Mouse (Mus musculus): ENCODE measurements around the gene Actl7a.

The Actl7a gene

DNA sequence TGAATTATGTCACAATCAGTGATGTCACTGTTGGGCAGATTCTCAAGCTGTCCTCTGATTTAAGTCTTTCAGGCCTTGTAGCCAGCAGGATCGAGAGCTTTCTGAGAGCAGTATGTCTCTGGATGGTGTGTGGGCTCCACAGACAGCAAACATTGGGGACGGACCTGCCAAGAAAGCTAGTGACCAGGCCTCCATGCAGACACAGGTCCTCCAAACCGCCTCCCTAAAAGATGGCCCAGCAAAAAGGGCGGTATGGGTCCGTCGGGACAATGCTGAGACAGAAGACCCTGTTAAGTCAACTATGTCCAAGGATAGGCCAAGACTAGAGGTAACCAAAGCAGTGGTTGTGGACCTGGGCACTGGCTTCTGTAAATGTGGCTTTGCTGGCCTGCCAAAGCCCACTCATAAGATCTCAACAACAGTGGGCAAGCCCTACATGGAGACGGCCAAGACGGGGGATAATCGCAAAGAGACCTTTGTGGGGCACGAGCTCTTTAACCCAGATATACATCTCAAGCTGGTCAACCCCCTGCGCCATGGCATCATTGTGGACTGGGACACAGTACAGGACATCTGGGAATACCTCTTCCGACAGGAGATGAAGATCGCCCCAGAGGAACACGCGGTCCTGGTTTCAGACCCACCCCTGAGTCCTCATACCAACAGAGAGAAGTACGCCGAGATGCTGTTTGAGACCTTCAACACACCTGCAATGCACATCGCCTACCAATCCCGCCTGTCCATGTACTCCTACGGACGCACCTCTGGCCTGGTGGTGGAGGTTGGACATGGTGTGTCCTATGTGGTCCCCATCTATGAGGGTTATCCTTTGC, at the start of gene Actl7a:
Actl7a (plus strand) TSS at position 51 of the 833 bp plus-strand sequence.
- DNase-seq (ENCODE audit: low spot score): no peak

DNA sequence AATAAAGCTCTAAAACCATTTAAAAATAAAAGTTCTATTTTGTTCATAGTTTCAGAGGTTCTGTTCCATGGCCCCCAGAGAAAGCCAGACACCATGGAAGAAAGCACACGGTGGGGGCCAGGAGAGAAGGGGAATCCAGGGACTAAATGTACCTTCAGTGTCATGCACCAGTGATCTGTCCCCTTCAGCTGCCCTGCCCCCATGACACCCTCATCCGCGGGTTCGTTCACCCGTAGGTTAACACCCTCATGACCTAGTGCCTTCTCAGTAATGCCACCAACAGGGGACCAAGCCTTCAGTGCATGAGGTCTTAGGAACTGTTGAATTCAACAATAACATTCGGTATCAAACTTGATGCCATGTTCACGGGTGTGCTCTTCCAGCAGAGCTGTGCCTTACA, 46.8 kb upstream of the Actl7a start:
- no peak for DNase-seq (ENCODE audit: low spot score)

- DNase-seq (ENCODE audit: low spot score): no peak
Measured at GRCm38 (mm10) chr4:56698671-56699070, 44.5 kb upstream of the Actl7a start.

GRCm38 (mm10) chr4:56702234-56702633, 41.0 kb upstream of the Actl7a start:
- DNase-seq (ENCODE audit: low spot score): no peak

- no peak for DNase-seq (ENCODE audit: low spot score)
Measured at GRCm38 (mm10) chr4:56713155-56713554, 30.1 kb upstream of the Actl7a start.

- DNase-seq (ENCODE audit: low spot score): no peak
Measured at GRCm38 (mm10) chr4:56716801-56717200, 26.4 kb upstream of the Actl7a start.

DNA sequence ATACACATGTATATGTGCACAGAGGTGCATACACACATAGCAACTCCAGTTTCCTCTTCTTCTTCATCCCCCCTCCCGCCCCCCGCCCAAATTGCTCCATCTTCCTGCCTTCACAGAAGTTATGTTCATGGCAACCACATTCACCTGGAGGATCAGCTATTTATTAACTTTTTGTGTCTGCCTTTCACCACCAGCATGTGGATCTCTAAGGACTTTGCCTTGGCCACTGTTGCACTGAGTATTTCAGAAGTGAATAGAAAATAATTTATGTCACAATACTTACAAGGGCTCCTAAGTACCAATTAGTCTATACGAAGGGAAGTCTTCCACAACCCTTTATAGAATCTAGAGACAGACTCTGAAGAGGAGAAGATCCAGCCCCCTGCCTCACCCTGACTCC, 25.3 kb upstream of the Actl7a start:
- DNase-seq (ENCODE audit: low spot score): no peak

DNA sequence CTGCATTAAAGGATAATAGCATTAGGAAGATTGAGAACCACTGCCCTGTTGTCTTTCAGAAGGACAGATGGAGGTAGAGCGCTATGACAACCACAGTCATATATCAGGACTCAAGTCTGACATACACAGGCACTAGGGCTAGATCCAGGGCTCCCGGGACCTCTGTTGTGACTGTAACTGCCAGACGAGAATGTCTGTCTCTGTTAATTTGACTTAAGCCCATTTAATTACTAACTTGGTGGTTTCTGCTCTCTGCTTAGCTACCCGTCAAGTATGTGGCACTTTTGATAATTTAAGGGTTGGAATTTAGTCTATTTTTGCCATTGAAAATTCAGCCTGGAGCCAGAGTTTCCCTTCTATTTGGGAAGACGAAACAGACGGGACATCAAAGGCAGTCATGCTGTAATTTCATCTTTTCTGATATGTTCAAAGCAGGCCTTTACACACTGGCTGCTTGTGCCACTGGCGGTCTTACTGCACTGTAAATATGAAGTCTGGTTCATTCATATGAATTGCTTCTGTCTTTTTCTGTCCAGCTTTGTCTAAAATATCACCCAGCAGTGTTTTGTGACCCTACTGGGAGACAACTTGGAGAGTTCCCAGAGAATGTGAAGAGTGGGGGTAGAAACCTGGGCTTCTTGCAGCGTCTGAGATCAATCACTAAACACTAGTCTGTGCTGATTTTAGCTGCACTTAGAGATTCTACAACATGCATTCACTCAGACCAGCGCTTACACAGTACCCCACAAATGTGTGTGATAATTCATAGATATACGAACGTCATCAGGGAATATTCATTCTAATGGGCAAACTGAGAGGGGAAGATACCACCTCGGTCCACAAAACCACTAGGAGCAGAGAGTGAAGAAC, 24.4 kb upstream of the Actl7a start:
- no peak for DNase-seq (ENCODE audit: low spot score)

DNA sequence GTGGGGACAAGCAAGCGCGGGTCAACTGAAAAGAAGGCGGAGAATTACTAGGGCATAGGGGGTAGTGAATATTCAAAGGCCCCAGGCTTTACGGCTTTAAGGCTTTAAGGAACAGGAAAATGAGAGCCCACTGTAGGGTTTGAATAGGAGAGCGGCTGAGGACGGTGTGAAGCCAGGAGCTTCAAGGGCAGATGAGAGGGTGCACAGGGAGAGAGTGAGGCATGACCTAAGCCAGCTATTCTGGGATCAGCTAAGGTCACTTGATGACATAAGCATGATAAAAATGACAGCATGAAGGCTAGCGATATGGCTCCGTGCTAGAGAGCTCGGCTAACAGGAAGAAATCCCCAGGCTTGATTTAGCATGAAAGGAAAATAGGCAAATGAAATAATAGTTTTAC, 23.8 kb upstream of the Actl7a start:
- no peak for DNase-seq (ENCODE audit: low spot score)

DNA sequence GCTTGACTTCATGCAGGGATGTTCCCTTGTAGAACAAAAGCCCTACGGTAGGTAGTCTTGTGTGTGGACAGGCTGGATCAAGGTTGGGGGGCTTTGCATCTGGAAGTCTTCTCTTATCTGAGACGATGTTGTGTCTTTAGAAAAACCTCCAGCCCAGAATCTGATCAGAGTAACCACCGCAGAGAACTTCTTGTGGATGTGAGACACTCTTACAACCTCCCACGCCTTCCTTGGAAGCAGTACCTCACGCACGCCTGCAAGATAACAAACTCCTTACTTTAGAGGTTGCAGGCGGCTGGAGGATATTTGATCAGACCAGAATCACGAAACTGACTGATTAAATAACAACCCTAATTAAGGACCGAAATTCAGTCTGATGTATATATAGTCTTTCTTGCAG, 22.8 kb upstream of the Actl7a start:
- DNase-seq (ENCODE audit: low spot score): no peak

GRCm38 (mm10) chr4:56721469-56721868, 21.7 kb upstream of the Actl7a start:
- DNase-seq (ENCODE audit: low spot score): no peak

GRCm38 (mm10) chr4:56722346-56722745, 20.9 kb upstream of the Actl7a start:
- no peak for DNase-seq (ENCODE audit: low spot score)

DNA sequence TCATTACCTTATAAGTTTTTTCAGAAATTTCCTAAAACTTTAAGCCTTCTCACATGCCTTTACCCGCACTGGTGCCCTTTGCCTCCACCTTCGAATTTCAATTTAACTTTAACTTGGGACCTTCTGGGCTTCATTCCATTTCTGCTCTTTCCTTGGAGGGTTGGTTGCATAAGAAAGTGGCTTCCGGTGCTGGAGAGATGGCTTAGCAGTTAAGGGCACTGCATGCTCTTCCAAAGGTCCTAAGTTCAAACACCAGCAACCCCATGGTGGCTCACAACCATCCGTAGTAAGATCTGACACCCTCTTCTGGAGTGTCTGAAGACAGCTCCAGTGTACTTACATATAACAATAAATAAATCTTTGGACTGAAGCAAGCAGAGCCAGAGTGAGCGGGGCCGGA, 20.0 kb upstream of the Actl7a start:
- no peak for DNase-seq (ENCODE audit: low spot score)

DNA sequence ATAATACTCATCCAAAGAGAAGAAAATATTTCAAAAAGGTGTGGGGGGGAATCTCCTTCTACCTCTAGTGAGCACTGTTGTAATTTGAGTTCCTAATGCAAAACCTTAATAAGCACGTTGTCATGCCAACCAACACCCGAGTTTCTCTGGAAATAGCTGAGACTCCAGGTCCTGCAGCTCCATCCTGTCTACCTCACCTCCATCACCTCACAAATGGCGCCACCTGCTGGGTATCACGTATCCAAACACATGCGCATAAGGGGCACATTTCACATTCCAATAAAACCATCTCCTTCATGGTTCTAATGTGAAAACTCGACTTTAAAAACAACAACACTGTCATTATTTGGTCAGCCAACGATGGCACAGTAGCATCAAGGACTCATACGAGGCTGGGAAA, 17.4 kb upstream of the Actl7a start:
- DNase-seq (ENCODE audit: low spot score): no peak

DNA sequence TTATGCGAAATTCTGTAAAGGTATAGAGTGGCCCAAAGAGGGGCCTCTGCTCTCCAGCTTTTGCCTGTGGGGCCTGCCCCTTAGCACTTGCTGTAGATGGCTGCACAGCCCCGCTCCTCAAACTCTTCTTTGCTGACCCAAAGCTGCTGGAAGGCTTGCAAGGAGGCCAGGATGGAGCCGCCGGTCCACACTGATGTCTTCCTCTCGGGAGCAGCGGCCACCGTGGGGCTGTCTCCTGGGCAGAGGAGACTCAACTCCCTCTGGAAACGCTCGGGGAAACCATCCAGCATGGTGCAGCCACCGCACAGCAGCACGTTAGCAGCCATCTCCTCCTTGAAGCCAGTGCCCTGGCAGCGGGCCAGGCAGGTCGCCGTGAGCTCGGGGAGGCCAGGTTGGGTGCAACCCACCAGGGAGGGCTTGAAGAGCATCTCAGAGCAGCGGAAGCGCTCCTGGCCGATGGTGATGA, 3.2 kb upstream of the Actl7a start, which contains the start of gene Gm26657:
Gm26657 (plus strand) TSS at position 51 of the 466 bp plus-strand sequence.
- DNase-seq (ENCODE audit: low spot score): no peak

DNA sequence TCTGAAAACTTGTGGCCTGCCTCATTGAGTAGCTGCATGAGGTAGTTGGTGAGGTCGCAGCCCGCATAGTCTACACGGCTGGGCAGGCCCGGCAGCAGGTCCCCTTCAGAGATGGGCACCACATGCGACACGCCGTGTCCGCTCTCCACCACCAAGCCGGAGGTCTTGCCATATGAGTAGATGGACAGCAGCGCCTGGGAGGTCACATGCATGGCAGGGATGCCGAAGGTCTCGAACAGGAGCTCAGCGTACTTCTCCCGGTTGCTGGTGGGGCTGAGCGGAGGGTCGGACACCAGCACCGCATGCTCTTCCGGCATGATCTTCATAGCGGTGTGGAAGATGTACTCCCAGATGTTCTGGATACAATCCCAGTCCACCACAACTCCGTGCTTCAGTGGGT, 2.6 kb upstream of the Actl7a start:
- no peak for DNase-seq (ENCODE audit: low spot score)

DNA sequence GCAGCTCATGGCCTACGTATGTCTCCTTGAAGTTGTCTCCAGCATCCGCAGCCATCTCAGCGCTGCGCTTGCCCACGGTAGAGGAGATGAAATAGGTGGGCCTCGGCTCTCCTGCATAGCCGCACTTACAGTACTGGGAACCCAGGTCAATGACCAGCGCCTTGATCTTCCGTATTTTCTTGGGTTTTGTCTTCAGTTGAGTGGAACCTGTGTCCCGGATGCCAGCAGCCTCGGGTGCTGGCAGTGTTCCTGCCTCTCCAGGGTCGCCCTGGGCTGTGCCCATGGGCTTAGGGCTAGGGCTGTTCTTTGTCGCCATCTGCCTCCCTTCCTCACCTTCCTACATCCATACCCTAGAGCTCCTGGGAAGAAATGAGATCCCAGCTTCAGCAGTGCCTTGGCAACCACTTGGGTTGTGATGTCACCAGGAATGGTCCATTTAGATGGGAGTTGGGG, 2.1 kb upstream of the Actl7a start, which contains the start of gene Actl7b:
Actl7b (minus strand) TSS at position 403 of the 453 bp plus-strand sequence.
- no peak for DNase-seq (ENCODE audit: low spot score)

- DNase-seq (ENCODE audit: low spot score): no peak
Measured at GRCm38 (mm10) chr4:56742698-56743097, 515 bp upstream of the Actl7a start.

DNA sequence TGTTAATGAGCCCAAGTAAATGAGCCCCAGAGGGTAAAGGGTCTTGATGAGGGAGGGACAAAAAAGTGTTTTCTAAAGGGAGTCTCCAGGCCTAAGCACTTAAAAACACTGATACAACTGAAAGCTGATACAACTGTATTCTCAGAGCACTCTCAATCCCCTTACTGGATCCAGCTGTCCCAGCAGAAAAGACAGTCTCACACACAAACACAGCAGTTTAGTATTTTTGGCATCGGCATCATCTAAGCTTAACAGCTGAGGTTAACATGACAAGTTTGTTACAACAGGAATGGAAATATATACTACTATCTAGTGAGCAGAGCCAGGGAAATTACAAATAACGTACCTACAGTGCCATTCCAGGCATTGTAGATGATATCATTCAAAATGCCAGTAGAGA, 3.1 kb downstream of the Actl7a start:
- DNase-seq (ENCODE audit: low spot score): no peak

GRCm38 (mm10) chr4:56747456-56747855, 4.2 kb downstream of the Actl7a start:
- no peak for DNase-seq (ENCODE audit: low spot score)

DNA sequence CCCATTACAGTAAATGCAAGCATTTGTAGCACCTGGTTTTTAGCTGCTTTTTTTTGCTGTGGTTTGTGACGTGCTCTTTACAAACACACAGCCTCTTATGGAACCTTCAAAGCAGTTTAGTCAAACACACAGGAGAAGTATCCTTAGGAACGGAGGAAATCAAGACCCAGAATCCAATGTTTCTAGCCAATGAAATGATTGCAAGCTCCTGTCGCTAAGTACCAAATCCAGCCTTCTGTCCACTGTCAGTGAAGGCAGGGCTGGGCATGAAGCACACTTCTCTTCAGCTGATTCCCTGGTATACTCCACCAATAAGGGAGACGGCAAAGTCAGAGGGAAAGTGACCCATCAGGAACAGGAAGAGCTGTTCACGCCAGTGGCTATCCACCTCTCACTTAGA, 12.8 kb downstream of the Actl7a start:
- no peak for DNase-seq (ENCODE audit: low spot score)

- DNase-seq (ENCODE audit: low spot score): no peak
Measured at GRCm38 (mm10) chr4:56756966-56757600, 13.9 kb downstream of the Actl7a start.
